Mouse (Mus musculus) testis, adult 2 months (tissue): ENCODE data around the gene Bst2. TPM values are rescaled to one million over a fixed set of nuclear protein-coding genes. Genes with fewer than 3 reads are reported as not detected.

ENCODE experiments used
- H3K27ac ChIP-seq: fragments of 200-500 bp; 2 replicates; pipeline ENCODE4 v1.5.1; 2012; ENCODE audit warnings: low read depth, low read length; ENCODE audit not compliant: control insufficient read depth, insufficient read depth
- H3K27me3 ChIP-seq: fragments of 200-500 bp; 2 replicates; pipeline ENCODE4 v1.6.1; 2012; ENCODE audit warnings: mild to moderate bottlenecking, low read length, moderate library complexity; ENCODE audit not compliant: control insufficient read depth, insufficient read depth
- H3K36me3 ChIP-seq: fragments of 200-500 bp; 2 replicates; pipeline ENCODE4 v1.6.1; 2012; ENCODE audit warnings: mild to moderate bottlenecking, low read length; ENCODE audit not compliant: control insufficient read depth, insufficient read depth
- H3K4me1 ChIP-seq: fragments of 200-500 bp; 2 replicates; pipeline ENCODE4 v1.6.1; 2012; ENCODE audit warnings: low read length; ENCODE audit not compliant: control insufficient read depth, insufficient read depth
- H3K4me3 ChIP-seq: fragments of 200-500 bp; 2 replicates; pipeline ENCODE4 v1.5.1; 2012; ENCODE audit warnings: low read depth, mild to moderate bottlenecking, low read length, moderate library complexity, mixed read lengths; ENCODE audit not compliant: control insufficient read depth
- CTCF ChIP-seq: fragments of 200-500 bp; IDR thresholded peaks from 2 replicates; pipeline ENCODE4 v1.5.1; 2012; ENCODE audit warnings: low read depth, mild to moderate bottlenecking, inconsistent platforms, low read length, moderate library complexity; ENCODE audit not compliant: control insufficient read depth, insufficient read depth, insufficient replicate concordance
- POLR2A ChIP-seq: fragments of 200-500 bp; IDR thresholded peaks from 2 replicates; pipeline ENCODE4 v1.6.1; 2012; ENCODE audit warnings: low read depth, mild to moderate bottlenecking, inconsistent platforms, low read length, moderate library complexity; ENCODE audit not compliant: control insufficient read depth
- polyA plus RNA-seq: library from polyadenylated mRNA; depleted of rRNA; stranded (reverse); fragments of >200 nt; gene quantifications from 2 replicates; pipeline ENCODE4 v1.2.3, GENCODE M21; 2012; rRNA removed

Bst2 gene
- polyA plus RNA-seq, result 16.0 and 19.8 TPM in 2 replicates

- Histone ChIP-seq H3K4me3 (peak within 1 kb of the TSS; percentile 85), H3K27me3 (no peaks in the 10 kb centered on the region), H3K4me1 (peaks cover 12% of the 10 kb centered on the region), H3K36me3 (no peaks in the 10 kb centered on the region), H3K27ac (peak within 1 kb of the TSS; percentile 59)
- TF ChIP-seq POLR2A (no peak), CTCF (no peak)
Measured at GRCm38 (mm10) chr8:71537028-71537867, at the start of gene Bst2. TSS of gene Bst2 (minus strand) at chr8:71537456.

GRCm38 (mm10) chr8:71586891-71587290, 49.6 kb upstream of the Bst2 start:
- TF ChIP-seq CTCF (peak; percentile 49; the same call in 1 of the 2 replicates), POLR2A (no peak)
- no peak overlapping the region for H3K4me3 ChIP-seq
- H3K36me3 ChIP-seq, result no peaks in the 10 kb centered on the region; the same call in 1 of the 2 replicates
- H3K27me3 ChIP-seq, result no peaks in the 10 kb centered on the region
- H3K27ac ChIP-seq, result no peak overlapping the region
- peaks cover 7% of the 10 kb centered on the region for H3K4me1 ChIP-seq

GRCm38 (mm10) chr8:71580201-71580600, 42.9 kb upstream of the Bst2 start:
- peak overlapping the region; percentile 64 for H3K4me3 ChIP-seq
- H3K4me1 ChIP-seq, result peaks cover 4% of the 10 kb centered on the region
- no peaks in the 10 kb centered on the region; the same call in 1 of the 2 replicates for H3K36me3 ChIP-seq
- TF ChIP-seq CTCF, result no peak
- TF ChIP-seq POLR2A, result no peak
- no peaks in the 10 kb centered on the region for H3K27me3 ChIP-seq
- no peak overlapping the region for H3K27ac ChIP-seq

GRCm38 (mm10) chr8:71579476-71579875, 42.2 kb upstream of the Bst2 start:
- Histone ChIP-seq H3K27ac (no peak overlapping the region), H3K4me3 (no peak overlapping the region), H3K4me1 (peaks cover 4% of the 10 kb centered on the region), H3K27me3 (no peaks in the 10 kb centered on the region), H3K36me3 (no peaks in the 10 kb centered on the region; the same call in 1 of the 2 replicates)
- TF ChIP-seq POLR2A (no peak), CTCF (no peak)

GRCm38 (mm10) chr8:71579009-71579408, 41.8 kb upstream of the Bst2 start:
- Histone ChIP-seq H3K27me3 (no peaks in the 10 kb centered on the region), H3K36me3 (no peaks in the 10 kb centered on the region; the same call in 1 of the 2 replicates), H3K27ac (no peak overlapping the region), H3K4me1 (peaks cover 4% of the 10 kb centered on the region), H3K4me3 (no peak overlapping the region)
- TF ChIP-seq POLR2A (no peak), CTCF (no peak)

GRCm38 (mm10) chr8:71577856-71578387, 40.7 kb upstream of the Bst2 start:
- no peak overlapping the region for H3K27ac ChIP-seq
- no peak overlapping the region for H3K4me3 ChIP-seq
- H3K4me1 ChIP-seq, result peaks cover 4% of the 10 kb centered on the region
- TF ChIP-seq CTCF (no peak), POLR2A (no peak)
- H3K36me3 ChIP-seq, result no peaks in the 10 kb centered on the region; the same call in 1 of the 2 replicates
- H3K27me3 ChIP-seq, result no peaks in the 10 kb centered on the region

GRCm38 (mm10) chr8:71575020-71575419, 37.8 kb upstream of the Bst2 start:
- TF ChIP-seq POLR2A, result no peak
- no peak for TF ChIP-seq CTCF
- no peak overlapping the region for H3K27ac ChIP-seq
- H3K4me3 ChIP-seq, result no peak overlapping the region
- H3K36me3 ChIP-seq, result no peaks in the 10 kb centered on the region
- no peaks in the 10 kb centered on the region for H3K27me3 ChIP-seq
- H3K4me1 ChIP-seq, result peaks cover 17% of the 10 kb centered on the region
